Mouse (Mus musculus): ENCODE data around the gene Gm11492.

The Gm11492 gene

DNA sequence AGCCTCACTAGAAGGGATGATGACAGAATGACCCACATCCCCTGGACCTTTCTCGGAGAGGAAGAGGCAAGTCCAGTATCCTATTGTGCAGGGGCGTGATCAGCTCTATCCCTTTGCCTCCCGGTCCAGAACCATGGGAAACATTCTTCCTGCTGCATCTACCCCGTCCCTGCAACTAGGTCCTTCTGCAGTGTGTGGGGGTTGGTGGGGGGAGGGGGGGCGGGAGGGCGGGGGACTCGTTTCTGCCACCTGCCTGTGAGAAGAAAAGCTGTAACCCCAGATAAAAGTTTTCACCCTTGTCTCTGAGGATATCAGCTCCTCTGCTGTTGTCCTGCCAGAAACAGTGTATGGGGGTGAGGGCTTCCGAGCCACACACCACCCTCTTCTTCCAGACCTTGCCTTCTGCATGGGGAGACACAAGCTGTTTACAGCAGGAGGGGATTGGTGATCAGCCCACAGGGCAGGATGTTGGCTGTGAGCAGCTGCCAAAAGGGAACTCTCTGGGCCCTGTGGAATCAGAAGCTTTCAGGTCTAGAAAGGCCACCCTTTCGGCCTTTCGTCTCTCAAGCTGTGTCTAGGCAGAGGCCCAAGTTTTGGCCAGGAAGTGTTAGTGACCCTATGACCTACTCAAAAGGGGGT, 12.6 kb downstream of the Gm11492 start:
- DNase-seq (ENCODE audit: low spot score) = peak; percentile 42

GRCm38 (mm10) chr11:87579713-87580112, 13.3 kb downstream of the Gm11492 start:
- no peak for DNase-seq (ENCODE audit: low spot score)

GRCm38 (mm10) chr11:87580543-87581085, 14.2 kb downstream of the Gm11492 start:
- no peak for DNase-seq (ENCODE audit: low spot score)

- DNase-seq (ENCODE audit: low spot score) = no peak
These were observed 14.9 kb downstream of the Gm11492 start for GRCm38 (mm10) chr11:87581161-87581865.

GRCm38 (mm10) chr11:87581933-87582710, 15.7 kb downstream of the Gm11492 start:
- no peak for DNase-seq (ENCODE audit: low spot score)

- no peak for DNase-seq (ENCODE audit: low spot score)
These were observed 17.0 kb downstream of the Gm11492 start for GRCm38 (mm10) chr11:87583291-87584034.

DNA sequence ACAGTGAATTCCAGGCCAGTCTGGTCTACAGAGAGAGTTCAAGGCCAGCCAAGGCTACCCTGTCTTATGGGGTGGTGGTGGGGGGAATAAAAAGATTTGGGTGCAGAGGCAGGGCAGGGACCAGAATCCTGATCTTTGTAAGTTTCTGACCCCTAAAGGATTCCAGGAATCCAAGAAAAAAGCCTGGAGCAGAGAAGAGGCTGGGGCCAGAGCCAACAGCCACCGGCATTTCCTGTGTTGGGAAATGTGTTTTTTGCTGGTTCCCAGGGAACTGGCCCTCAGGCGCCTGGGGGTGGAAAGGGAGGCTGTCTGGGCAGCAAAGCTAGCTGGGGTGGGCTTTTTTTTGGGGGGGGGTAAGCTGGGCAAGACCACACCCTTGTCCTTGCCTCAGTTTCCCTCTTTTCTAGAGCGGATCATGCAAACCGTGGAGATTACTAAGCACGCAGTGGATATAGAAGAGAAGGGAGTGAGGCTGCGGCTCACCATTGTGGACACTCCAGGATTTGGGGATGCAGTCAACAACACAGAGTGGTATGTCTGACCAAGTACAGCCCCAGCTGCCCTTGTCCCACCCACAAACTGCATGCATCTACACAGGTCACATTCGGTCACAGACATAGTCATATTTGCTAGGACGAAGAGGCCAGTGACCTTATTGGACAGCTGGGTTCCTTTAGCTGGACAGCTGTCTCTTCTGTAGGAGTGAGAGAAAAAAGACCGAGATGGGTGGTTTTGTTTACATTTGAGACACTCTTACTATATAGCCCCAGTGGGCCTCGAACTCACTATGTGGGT, 18.5 kb downstream of the Gm11492 start:
- no peak for DNase-seq (ENCODE audit: low spot score)

GRCm38 (mm10) chr11:87587211-87587874, 20.9 kb downstream of the Gm11492 start:
- no peak for DNase-seq (ENCODE audit: low spot score)

- DNase-seq (ENCODE audit: low spot score) = no peak
These were observed 23.2 kb downstream of the Gm11492 start for GRCm38 (mm10) chr11:87589605-87590004.

GRCm38 (mm10) chr11:87590841-87591525, 24.5 kb downstream of the Gm11492 start:
- DNase-seq (ENCODE audit: low spot score) = peak; percentile 32

DNA sequence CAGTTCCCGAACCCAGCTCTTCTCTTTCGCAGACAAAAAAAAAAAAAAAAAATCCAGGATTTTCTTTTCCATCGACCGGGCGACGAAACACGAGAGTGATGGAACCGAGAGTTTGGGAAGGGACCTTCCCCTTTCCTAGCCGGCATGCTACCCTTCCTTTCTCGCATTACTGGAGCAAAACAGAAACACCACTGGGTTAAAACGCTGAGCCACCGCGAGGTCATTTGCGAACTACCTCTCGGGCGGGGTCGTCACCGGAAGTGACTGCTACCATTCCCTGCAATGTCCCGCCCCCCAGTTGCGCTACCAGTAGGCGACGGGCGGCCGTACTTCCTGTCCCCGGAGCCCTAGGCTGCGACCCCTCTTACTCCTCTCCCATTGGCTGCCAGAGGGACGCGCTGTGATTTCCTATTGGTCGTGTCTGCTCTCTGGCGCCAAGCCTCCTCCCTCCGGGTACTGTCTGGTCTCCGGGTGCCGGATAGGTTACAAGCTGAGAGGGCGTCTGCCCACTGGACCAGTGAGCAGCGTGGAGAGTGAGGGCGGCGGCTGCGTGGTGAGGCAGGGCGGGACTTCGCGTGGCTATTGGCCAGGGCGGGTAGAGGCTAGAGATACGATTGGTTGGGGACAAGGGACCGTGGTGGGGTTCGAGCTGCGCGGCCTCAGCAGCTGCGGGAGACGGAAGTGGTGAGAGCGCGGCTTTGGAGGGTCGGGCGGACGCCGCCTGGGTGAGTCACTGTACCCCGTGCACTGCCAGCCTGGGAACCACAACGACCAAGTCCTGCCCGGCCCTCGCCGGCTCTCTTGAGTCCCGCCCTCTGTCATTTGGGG, 25.3 kb downstream of the Gm11492 start, which contains the start of gene Mtmr4:
Gene Mtmr4, plus strand, starts transcription at position 637 of the 828 bp plus-strand sequence.
- DNase-seq (ENCODE audit: low spot score) = peak; percentile 99

GRCm38 (mm10) chr11:87592354-87592695, 25.9 kb downstream of the Gm11492 start:
- no peak for DNase-seq (ENCODE audit: low spot score)

GRCm38 (mm10) chr11:87592713-87593598, 26.5 kb downstream of the Gm11492 start:
- DNase-seq (ENCODE audit: low spot score) = no peak

DNA sequence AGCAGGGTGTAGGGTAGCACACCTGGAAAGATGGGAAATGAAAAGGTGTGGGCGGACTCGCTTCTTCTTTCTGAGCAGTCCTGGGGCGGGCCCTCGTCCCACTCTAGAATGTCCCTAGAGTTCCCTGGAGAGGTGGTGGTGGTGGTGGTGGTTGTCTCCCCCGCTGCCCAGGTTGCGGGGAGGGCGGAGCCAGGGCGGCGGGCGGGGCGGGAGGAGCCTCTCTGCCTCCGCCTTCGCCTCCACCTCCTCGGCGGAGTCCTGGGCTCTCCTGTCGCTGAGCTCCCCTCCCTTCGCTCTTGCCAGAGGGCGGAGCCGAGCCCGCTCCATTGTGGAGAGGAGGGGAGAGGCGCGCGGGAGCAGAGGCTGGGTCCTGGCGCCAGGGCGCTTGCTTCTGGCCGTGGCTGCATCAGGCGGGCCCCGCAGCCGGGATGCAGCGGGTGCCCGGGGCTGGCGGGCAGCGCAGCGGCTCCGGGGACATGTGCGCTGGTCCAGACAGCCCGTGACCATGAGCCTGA, 28.9 kb downstream of the Gm11492 start:
- DNase-seq (ENCODE audit: low spot score) = peak; percentile 88

GRCm38 (mm10) chr11:87595976-87596375, 29.5 kb downstream of the Gm11492 start:
- peak; percentile 40 for DNase-seq (ENCODE audit: low spot score)

DNA sequence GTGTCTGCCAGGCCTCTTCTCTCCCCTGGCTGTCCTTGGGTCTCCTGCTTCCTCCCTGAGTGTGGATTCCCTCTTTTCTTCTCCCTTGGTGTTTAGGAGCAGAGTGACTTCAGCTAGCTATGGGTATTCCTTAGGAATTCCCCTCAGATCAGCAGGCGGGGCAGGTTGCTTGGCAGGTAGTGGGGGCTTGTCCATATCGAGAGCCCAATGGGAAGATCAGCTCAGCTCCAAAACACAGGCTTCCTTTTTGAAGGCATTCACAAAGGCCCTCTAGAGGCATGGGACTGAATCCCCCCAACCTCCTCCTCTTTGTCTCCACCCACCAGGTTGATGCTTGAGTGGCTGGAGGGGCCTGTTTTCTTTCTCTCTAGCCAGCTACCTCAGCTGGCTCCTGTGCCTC, 30.0 kb downstream of the Gm11492 start:
- DNase-seq (ENCODE audit: low spot score) = peak; percentile 59

GRCm38 (mm10) chr11:87597061-87597460, 30.6 kb downstream of the Gm11492 start:
- no peak for DNase-seq (ENCODE audit: low spot score)
